Mouse (Mus musculus) monocyte, adult 5-6 weeks (primary cell): ENCODE data around the gene Upb1. TPM values are rescaled to one million over a fixed set of nuclear protein-coding genes. Genes with fewer than 3 reads are reported as not detected.
"Not testable (repeated sequence)": the region's sequence is repeated elsewhere in the genome, so short reads cannot be mapped to it uniquely, and the experiment has no call there.

Experiments
- ATAC-seq: fragments of 153-309, 156-312 bp; replicated peaks from 2 replicates; pipeline ENCODE4 v1.8.0; 2017; ENCODE audit warnings: mild to moderate bottlenecking; ENCODE audit not compliant: low TSS enrichment, insufficient number of reproducible peaks, severe bottlenecking, poor library complexity, low FRiP score
- total RNA-seq: library from RNA; stranded (forward); fragments of 200-1000, 200-491, 200-594 nt; gene quantifications from 3 replicates; pipeline ENCODE4 v1.2.3, GENCODE M21; 2017

The Upb1 gene
- total RNA-seq, 1 experiment from 2014 or later, result 1.5 TPM

GRCm38 (mm10) chr10:75446501-75447083 is 45.7 kb downstream of the Upb1 start:
- ATAC-seq, result no peak

- no peak for ATAC-seq
Measured at GRCm38 (mm10) chr10:75447489-75447888, 46.6 kb downstream of the Upb1 start.

GRCm38 (mm10) chr10:75448806-75449420 is 48.0 kb downstream of the Upb1 start:
- ATAC-seq, result no peak

- ATAC-seq, result no peak
Measured at GRCm38 (mm10) chr10:75450331-75450730, 49.4 kb downstream of the Upb1 start.

- no peak for ATAC-seq
Measured at GRCm38 (mm10) chr10:75451036-75451786, 50.3 kb downstream of the Upb1 start.

- ATAC-seq, result not testable (repeated sequence)
Measured at GRCm38 (mm10) chr10:75456061-75456831, 55.3 kb downstream of the Upb1 start.

- ATAC-seq, result no peak
Measured at GRCm38 (mm10) chr10:75457852-75458251, 56.9 kb downstream of the Upb1 start.

- ATAC-seq, result no peak
Measured at GRCm38 (mm10) chr10:75458329-75458728, 57.4 kb downstream of the Upb1 start.

GRCm38 (mm10) chr10:75462728-75463127 is 61.8 kb downstream of the Upb1 start:
- no peak for ATAC-seq

- no peak for ATAC-seq
Measured at GRCm38 (mm10) chr10:75465781-75466550, 65.1 kb downstream of the Upb1 start.

GRCm38 (mm10) chr10:75473411-75473810 is 72.5 kb downstream of the Upb1 start:
- ATAC-seq, result peak; percentile 91

GRCm38 (mm10) chr10:75474571-75474970 is 73.7 kb downstream of the Upb1 start:
- no peak for ATAC-seq

- ATAC-seq, result not testable (repeated sequence)
Measured at GRCm38 (mm10) chr10:75475139-75475850, 74.4 kb downstream of the Upb1 start.

GRCm38 (mm10) chr10:75477034-75477433 is 76.1 kb downstream of the Upb1 start:
- no peak for ATAC-seq

GRCm38 (mm10) chr10:75479955-75480354 is 79.0 kb downstream of the Upb1 start:
- no peak for ATAC-seq

- no peak for ATAC-seq
Measured at GRCm38 (mm10) chr10:75481703-75482102, 80.8 kb downstream of the Upb1 start.

GRCm38 (mm10) chr10:75482271-75482670 is 81.4 kb downstream of the Upb1 start:
- ATAC-seq, result no peak

- no peak for ATAC-seq
Measured at GRCm38 (mm10) chr10:75482919-75483483, 82.1 kb downstream of the Upb1 start.
